Comparison of ENCODE assay signal across 16 mouse cellular contexts in the genomic region with DNA sequence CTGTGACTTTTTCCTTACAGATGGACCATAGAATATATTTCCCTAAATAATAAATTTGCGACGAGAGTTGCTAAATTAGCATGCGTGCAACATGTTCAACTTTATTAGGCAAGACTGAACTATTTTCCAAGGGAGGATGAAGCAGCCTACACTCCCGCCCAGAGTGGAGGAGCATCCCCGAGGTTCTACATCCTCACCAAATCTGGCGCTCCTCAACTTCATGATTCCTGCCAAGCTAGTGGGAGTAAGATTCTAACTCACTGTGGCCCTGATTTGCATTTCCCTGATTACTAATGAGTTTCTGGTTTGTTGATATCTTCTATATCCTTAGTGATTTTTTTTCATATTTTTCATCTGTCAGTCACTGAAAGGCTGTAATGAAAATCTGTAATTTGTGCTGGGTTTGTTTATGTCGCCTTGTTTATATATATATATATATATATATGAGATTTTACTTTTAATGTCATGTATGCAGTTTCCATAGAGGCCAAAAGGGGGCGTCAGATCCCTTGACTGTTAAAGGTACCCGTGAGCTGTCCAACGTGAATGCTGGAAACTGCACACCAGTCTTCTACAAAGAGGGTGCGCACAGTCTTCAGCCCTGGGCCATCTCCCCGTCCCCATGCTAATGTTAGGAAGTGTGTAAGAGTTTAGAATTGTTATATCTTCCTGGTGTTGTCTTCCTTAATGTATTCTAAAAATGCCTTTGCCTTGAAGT. TPM values are rescaled to one million over a fixed set of nuclear protein-coding genes. Genes with fewer than 3 reads are reported as not detected.
A peak's percentile ranks its signal among the peaks of the same experiment; 100 is the strongest.
DNase-seq lines count a peak whose midpoint lies in the region; ATAC-seq and TF ChIP-seq lines count a peak whose summit lies in the region.
"Had no signal": no experiment of that assay in that cellular context is flagged by ENCODE, and none has a peak within 500 bp of the region (broad histone marks: within the 10 kb centered on the region; RNA-seq: fewer than 3 reads in every experiment).

No protein-coding gene starts in this region.

- H3K36me3 ChIP-seq in intestine, postnatal 0 days (ENCODE audit: control insufficient read depth, insufficient read depth), result no peaks in the 10 kb centered on the region
- H3K36me3 ChIP-seq in intestine, embryonic 16.5 days (ENCODE audit: control insufficient read depth, insufficient read depth, low read length), result no peaks in the 10 kb centered on the region
- no peaks in the 10 kb centered on the region for H3K36me3 ChIP-seq in lung, postnatal 0 days (ENCODE audit: insufficient read depth, low read length)
- no peaks in the 10 kb centered on the region for H3K36me3 ChIP-seq in ES-Bruce4 (ENCODE audit: control insufficient read depth, insufficient read depth, low read length, poor library complexity, severe bottlenecking)
- H3K36me3 ChIP-seq in limb, embryonic 10.5 days, result no peaks in the 10 kb centered on the region
- H3K36me3 ChIP-seq: forebrain, embryonic 10.5 days; hindbrain, embryonic 13.5 days; liver, embryonic 13.5 days; midbrain, embryonic 12.5 days had no signal

- TF ChIP-seq EP300 in lung, postnatal 0 days (IDR thresholded peaks at IDR 0.05), result no peak
- TF ChIP-seq EP300 in ES-Bruce4 (IDR thresholded peaks at IDR 0.05; ENCODE audit: insufficient read depth, low read depth, low read length), result no peak

- no peak for TF ChIP-seq POLR2A in lung, adult 2 months (IDR thresholded peaks at IDR 0.05; ENCODE audit: borderline replicate concordance, extremely low read depth, low read depth, low read length)
- TF ChIP-seq POLR2A in ES-Bruce4 (IDR thresholded peaks at IDR 0.05; ENCODE audit: insufficient read depth, low read length), result no peak

- no peak overlapping the region for H3K4me2 ChIP-seq in intestine, postnatal 0 days (replicated peaks; ENCODE audit: low read depth)
- no peak overlapping the region for H3K4me2 ChIP-seq in intestine, embryonic 16.5 days (ENCODE audit: low read depth, low read length)
- no peak overlapping the region for H3K4me2 ChIP-seq in lung, postnatal 0 days (replicated peaks; ENCODE audit: low read depth, low read length)
- H3K4me2 ChIP-seq: hindbrain, embryonic 13.5 days; liver, embryonic 13.5 days; midbrain, embryonic 12.5 days had no signal

- DNase-seq in lung, postnatal 0 days (ENCODE audit: low spot score), result no peak
- no peak for DNase-seq in lung, adult 2 months
- DNase-seq in brain, adult 2 months (ENCODE audit: low read depth, low spot score), result peak; percentile 69
- no peak for DNase-seq in limb, embryonic 10.5 days (ENCODE audit: low spot score)
- DNase-seq: adrenal gland, postnatal 14 days; cerebellum, adult 8-10 months; heart, adult 11 months; liver, embryonic 13.5 days had no signal

- H3K4me3 ChIP-seq in intestine, postnatal 0 days (ENCODE audit: low read depth, low read length), result no peak overlapping the region
- no peak overlapping the region for H3K4me3 ChIP-seq in intestine, embryonic 16.5 days (ENCODE audit: low read length)
- H3K4me3 ChIP-seq in lung, postnatal 0 days (ENCODE audit: low read depth, low read length), result no peak overlapping the region
- H3K4me3 ChIP-seq in lung, adult 2 months (replicated peaks; ENCODE audit: extremely low read depth, low read depth, low read length), result no peak overlapping the region
- H3K4me3 ChIP-seq in ES-Bruce4 (ENCODE audit: low read depth, low read length), result no peak overlapping the region
- H3K4me3 ChIP-seq in limb, embryonic 10.5 days, result no peak overlapping the region
- H3K4me3 ChIP-seq: forebrain, embryonic 10.5 days; hindbrain, embryonic 13.5 days; liver, embryonic 13.5 days; midbrain, embryonic 12.5 days had no signal

- no peaks in the 10 kb centered on the region for H3K9me3 ChIP-seq in intestine, postnatal 0 days (ENCODE audit: control insufficient read depth)
- no peaks in the 10 kb centered on the region; the same call in 1 of the 2 replicates for H3K9me3 ChIP-seq in intestine, embryonic 16.5 days (ENCODE audit: control insufficient read depth, low read length)
- no peaks in the 10 kb centered on the region for H3K9me3 ChIP-seq in lung, postnatal 0 days (ENCODE audit: low read length)
- no peaks in the 10 kb centered on the region for H3K9me3 ChIP-seq in ES-Bruce4 (replicated peaks; ENCODE audit: control insufficient read depth, insufficient read depth, low read length, poor library complexity, severe bottlenecking)
- H3K9me3 ChIP-seq in limb, embryonic 10.5 days (replicated peaks), result no peaks in the 10 kb centered on the region
- H3K9me3 ChIP-seq: liver, embryonic 13.5 days had no signal

- no peak overlapping the region for H3K27ac ChIP-seq in intestine, postnatal 0 days (ENCODE audit: low read depth, low read length)
- no peak overlapping the region for H3K27ac ChIP-seq in intestine, embryonic 16.5 days (ENCODE audit: low read length)
- no peak overlapping the region for H3K27ac ChIP-seq in lung, postnatal 0 days (ENCODE audit: low read length)
- H3K27ac ChIP-seq in ES-Bruce4 (ENCODE audit: insufficient read depth, low read length), result no peak overlapping the region
- no peak overlapping the region for H3K27ac ChIP-seq in limb, embryonic 10.5 days
- H3K27ac ChIP-seq: forebrain, embryonic 10.5 days; hindbrain, embryonic 13.5 days; liver, embryonic 13.5 days; macrophage; midbrain, embryonic 12.5 days had no signal

- H3K27me3 ChIP-seq in intestine, postnatal 0 days (replicated peaks; ENCODE audit: control insufficient read depth, insufficient read depth, low read length), result no peaks in the 10 kb centered on the region
- no peaks in the 10 kb centered on the region for H3K27me3 ChIP-seq in intestine, embryonic 16.5 days (replicated peaks; ENCODE audit: control insufficient read depth, insufficient read depth, low read length)
- H3K27me3 ChIP-seq in lung, postnatal 0 days (replicated peaks; ENCODE audit: insufficient read depth, low read length), result no peaks in the 10 kb centered on the region
- no peaks in the 10 kb centered on the region for H3K27me3 ChIP-seq in ES-Bruce4 (ENCODE audit: control insufficient read depth, insufficient read depth, low read length, poor library complexity, severe bottlenecking)
- peaks cover 8% of the 10 kb centered on the region for H3K27me3 ChIP-seq in limb, embryonic 10.5 days (ENCODE audit: low read depth, poor library complexity, severe bottlenecking)

- 57% methylated on average over 12 of the region's 12 CpGs for WGBS in intestine, postnatal 0 days
- 57% methylated on average over 12 of the region's 12 CpGs for WGBS in intestine, embryonic 16.5 days
- 51% methylated on average over 12 of the region's 12 CpGs for WGBS in lung, postnatal 0 days
- WGBS in lung, adult 2 months, result 53% methylated on average over 12 of the region's 12 CpGs
- 57% methylated on average over 12 of the region's 12 CpGs for WGBS in limb, embryonic 10.5 days

- no peaks in the 10 kb centered on the region for H3K4me1 ChIP-seq in intestine, postnatal 0 days (replicated peaks; ENCODE audit: control insufficient read depth, insufficient read depth, low read length)
- H3K4me1 ChIP-seq in intestine, embryonic 16.5 days (ENCODE audit: control insufficient read depth, insufficient read depth, low read length), result no peaks in the 10 kb centered on the region
- H3K4me1 ChIP-seq in lung, postnatal 0 days (ENCODE audit: insufficient read depth, low read depth, low read length), result no peaks in the 10 kb centered on the region
- H3K4me1 ChIP-seq in lung, adult 2 months (ENCODE audit: control insufficient read depth, insufficient read depth, low read length), result no peaks in the 10 kb centered on the region
- no peaks in the 10 kb centered on the region for H3K4me1 ChIP-seq in ES-Bruce4 (ENCODE audit: control insufficient read depth, insufficient read depth, low read length)
- peaks cover 18% of the 10 kb centered on the region for H3K4me1 ChIP-seq in limb, embryonic 10.5 days
- H3K4me1 ChIP-seq: liver, embryonic 13.5 days had no signal

- no peak for ATAC-seq in intestine, postnatal 0 days
- ATAC-seq in intestine, embryonic 16.5 days, result no peak
- ATAC-seq in lung, postnatal 0 days, result no peak

- TF ChIP-seq CTCF in intestine, postnatal 0 days (IDR thresholded peaks at IDR 0.05; ENCODE audit: low read depth), result peak; percentile 28; the same call in 1 of the 2 replicates
- TF ChIP-seq CTCF in lung, postnatal 0 days (IDR thresholded peaks at IDR 0.05), result 0 out of 2 replicates have a peak, but pooled peaks have one; percentile 17
- TF ChIP-seq CTCF in lung, adult 2 months (IDR thresholded peaks at IDR 0.05; ENCODE audit: insufficient read depth, low read length), result no peak
- peak; percentile 49 for TF ChIP-seq CTCF in ES-Bruce4 (IDR thresholded peaks at IDR 0.05; ENCODE audit: low read depth, low read length)

- H3K9ac ChIP-seq in intestine, postnatal 0 days (ENCODE audit: low read depth, low read length), result no peak overlapping the region
- H3K9ac ChIP-seq in intestine, embryonic 16.5 days (ENCODE audit: low read depth, low read length), result no peak overlapping the region
- H3K9ac ChIP-seq in lung, postnatal 0 days (replicated peaks; ENCODE audit: low read depth), result no peak overlapping the region
- H3K9ac ChIP-seq in ES-Bruce4 (ENCODE audit: low read depth, poor library complexity, severe bottlenecking), result no peak overlapping the region
- H3K9ac ChIP-seq: hindbrain, embryonic 13.5 days; liver, embryonic 13.5 days; midbrain, embryonic 12.5 days had no signal

RNA-seq across cellular contexts. Expression of gene Csnk1e, which starts 18.4 kb away (rescaled TPM):
- polyA plus RNA-seq in intestine, postnatal 0 days (2015; fragmentation: Nextera tagmentation; extraction: Ambion mirVana), result 18.2 and 25.7 TPM in 2 replicates
- 28.9 and 30.8 TPM in 2 replicates for polyA plus RNA-seq in intestine, embryonic 16.5 days (2015; fragmentation: Nextera tagmentation; extraction: Ambion mirVana)
- 67.2 and 72.4 TPM in 2 replicates for polyA plus RNA-seq in lung, postnatal 0 days (2015; fragmentation: Nextera tagmentation; extraction: Ambion mirVana)
- polyA plus RNA-seq in lung, adult 2 months (2012; rRNA removed), result 90.8 and 109 TPM in 2 replicates
- 113 and 116 TPM in 2 replicates for polyA plus RNA-seq in ES-Bruce4 (2011; ENCODE audit: insufficient read depth, insufficient read length, low read depth, missing spikeins)
- polyA plus RNA-seq in limb, embryonic 10.5 days (2016; fragmentation: Nextera tagmentation; extraction: Ambion mirVana), result 152 and 170 TPM in 2 replicates

RNA-seq across cellular contexts. Expression of gene Kcnj4, which starts 31.2 kb away (rescaled TPM):
- not detected in 2 replicates for polyA plus RNA-seq in intestine, postnatal 0 days (2015; fragmentation: Nextera tagmentation; extraction: Ambion mirVana)
- not detected in 2 replicates for polyA plus RNA-seq in intestine, embryonic 16.5 days (2015; fragmentation: Nextera tagmentation; extraction: Ambion mirVana)
- polyA plus RNA-seq in lung, postnatal 0 days (2015; fragmentation: Nextera tagmentation; extraction: Ambion mirVana), result not detected in 2 replicates
- polyA plus RNA-seq in lung, adult 2 months (2012; rRNA removed), result not detected in 2 replicates
- polyA plus RNA-seq in ES-Bruce4 (2011; ENCODE audit: insufficient read depth, insufficient read length, low read depth, missing spikeins), result 4.5 TPM in 2 replicates
- polyA plus RNA-seq in limb, embryonic 10.5 days (2016; fragmentation: Nextera tagmentation; extraction: Ambion mirVana), result not detected in 2 replicates
- polyA plus RNA-seq: forebrain, embryonic 10.5 days; hindbrain, embryonic 13.5 days; kidney, embryonic 14.5 days; liver, embryonic 13.5 days; macrophage; midbrain, embryonic 12.5 days had no signal

RNA-seq across cellular contexts. Expression of gene Kdelr3, which starts 42.4 kb away (rescaled TPM):
- 75.7 and 95.2 TPM in 2 replicates for polyA plus RNA-seq in intestine, postnatal 0 days (2015; fragmentation: Nextera tagmentation; extraction: Ambion mirVana)
- 72.5 and 74.5 TPM in 2 replicates for polyA plus RNA-seq in intestine, embryonic 16.5 days (2015; fragmentation: Nextera tagmentation; extraction: Ambion mirVana)
- polyA plus RNA-seq in lung, postnatal 0 days (2015; fragmentation: Nextera tagmentation; extraction: Ambion mirVana), result 54.3 and 64.5 TPM in 2 replicates
- polyA plus RNA-seq in lung, adult 2 months (2012; rRNA removed), result 16.9 and 19.4 TPM in 2 replicates
- 41.4 and 43.9 TPM in 2 replicates for polyA plus RNA-seq in ES-Bruce4 (2011; ENCODE audit: insufficient read depth, insufficient read length, low read depth, missing spikeins)
- polyA plus RNA-seq in limb, embryonic 10.5 days (2016; fragmentation: Nextera tagmentation; extraction: Ambion mirVana), result 4.2 and 9.4 TPM in 2 replicates
- polyA plus RNA-seq: macrophage had no signal
